Mouse (Mus musculus) lung, postnatal 14 days (tissue): ENCODE data around the gene Slc22a15.

Experiments used
- DNase-seq: peaks from one replicate; pipeline ENCODE4 v3.0.0; 2021

The Slc22a15 gene

GRCm38 (mm10) chr3:101806941-101807340 is 117.3 kb downstream of the Slc22a15 start:
- peak; percentile 19 for DNase-seq

DNA sequence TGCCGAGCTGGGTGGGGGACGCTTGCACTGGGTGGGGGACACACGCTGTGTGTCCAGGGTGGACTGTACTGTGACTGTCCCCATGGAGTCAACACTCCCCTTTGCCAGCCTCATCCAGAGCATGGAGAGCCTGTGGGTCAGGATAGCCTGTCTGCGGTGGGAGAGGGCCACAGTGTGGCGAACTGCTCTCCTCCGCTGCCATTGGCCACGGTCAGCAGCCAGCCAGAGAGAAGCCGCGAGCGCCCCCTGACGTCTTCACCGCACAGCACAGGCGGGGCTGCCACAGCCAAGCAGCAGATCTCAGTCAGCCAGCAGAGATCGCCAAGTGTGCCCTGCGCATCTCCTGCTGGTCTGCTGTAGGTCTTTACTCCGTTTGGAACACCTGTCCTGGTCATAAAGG is 118.1 kb downstream of the Slc22a15 start:
- peak; percentile 93 for DNase-seq
